Mouse (Mus musculus): ENCODE results near the gene Dars.
"Not testable (repeated sequence)": the region's sequence is repeated elsewhere in the genome, so short reads cannot be mapped to it uniquely, and the experiment has no call there.

Gene Dars

GRCm38 (mm10) chr1:128337708-128338320 is 79.4 kb downstream of the Dars start:
- no peak for DNase-seq

GRCm38 (mm10) chr1:128330313-128330712 is 86.9 kb downstream of the Dars start:
- no peak for DNase-seq

GRCm38 (mm10) chr1:128328218-128328617 is 89.0 kb downstream of the Dars start, which contains the start of gene Lct:
Lct (minus strand) TSS chr1:128328318.
- DNase-seq: no peak

- no peak for DNase-seq
Measured at GRCm38 (mm10) chr1:128327165-128327564, 90.0 kb downstream of the Dars start.

GRCm38 (mm10) chr1:128324776-128325175 is 92.4 kb downstream of the Dars start:
- no peak for DNase-seq

GRCm38 (mm10) chr1:128323026-128323643 is 94.0 kb downstream of the Dars start:
- DNase-seq: no peak

- not testable (repeated sequence) for DNase-seq
Measured at GRCm38 (mm10) chr1:128319266-128319665, 97.9 kb downstream of the Dars start.

- no peak for DNase-seq
Measured at GRCm38 (mm10) chr1:128314665-128315064, 102.5 kb downstream of the Dars start.

Data from retina, postnatal 1 day (tissue).